Mouse (Mus musculus) liver, embryonic 14.5 days (tissue): ENCODE measurements around the gene Clba1.

ENCODE experiments used
- CTCF ChIP-seq: IDR thresholded peaks from 2 replicates; pipeline ENCODE4 v1.5.1; 2016; ENCODE audit warnings: antibody characterized with exemption, low read depth, control low read depth
- EP300 ChIP-seq: IDR thresholded peaks from 2 replicates; pipeline ENCODE4 v1.6.1; 2016; ENCODE audit warnings: antibody characterized with exemption, low read depth

DNA sequence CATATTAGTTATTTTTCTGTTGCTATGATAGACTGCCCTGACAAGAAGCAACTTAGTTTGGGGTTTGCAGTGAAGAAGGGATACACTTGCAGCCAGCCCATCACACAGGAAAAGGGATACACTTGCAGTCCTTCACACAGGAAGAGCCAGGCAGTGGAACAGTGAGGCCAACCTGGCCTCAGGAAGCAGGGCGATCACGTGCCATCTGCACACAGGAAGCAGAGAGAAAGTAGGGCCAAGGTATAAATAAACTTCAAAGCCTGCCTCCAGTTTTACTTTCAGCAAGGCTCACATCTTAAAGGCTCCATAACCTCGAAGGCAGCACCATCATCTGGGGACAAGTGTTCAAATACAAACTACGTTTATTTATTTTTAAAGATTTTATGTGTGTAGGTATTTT is 14.5 kb downstream of the Clba1 start:
- TF ChIP-seq CTCF, result no peak
- no peak for TF ChIP-seq EP300
